Mouse (Mus musculus): Measurements from ENCODE around the gene Hnrnpl.

DNA sequence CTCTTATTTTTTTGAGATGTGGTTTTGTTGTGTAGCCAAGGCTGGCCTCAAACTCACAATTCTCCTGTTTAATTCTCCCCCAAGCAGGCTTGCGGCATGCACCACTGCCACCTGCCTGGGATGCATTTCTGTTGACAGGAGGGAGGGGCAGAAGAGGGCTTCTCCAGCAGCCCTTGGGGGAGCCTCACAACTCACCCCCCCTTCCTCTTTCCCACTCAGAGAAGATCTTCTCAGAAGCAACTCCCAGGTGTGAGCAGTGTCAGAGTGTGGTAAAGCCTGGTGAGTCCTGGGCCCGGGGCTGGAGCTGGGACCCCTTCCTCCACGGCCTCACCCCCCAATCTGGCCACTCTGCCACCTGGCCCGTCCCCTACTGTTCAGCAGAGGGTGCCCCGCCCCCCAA lies 23.2 kb upstream of the Hnrnpl start:
- TF ChIP-seq EP300 (IDR thresholded peaks at IDR 0.05) (no peak), CTCF (IDR thresholded peaks at IDR 0.05) (no peak)

Data from lung, postnatal 0 days (tissue).